Mouse (Mus musculus) central nervous system, embryonic 14 days (tissue): Measurements from ENCODE around the gene Olfr1427. TPM values are rescaled to one million over a fixed set of nuclear protein-coding genes. Genes with fewer than 3 reads are reported as not detected.

Experiments
- polyA plus RNA-seq: library from polyadenylated mRNA; depleted of rRNA; stranded (reverse); fragments of >200 nt; gene quantifications from 2 replicates; pipeline ENCODE4 v1.2.3, GENCODE M21; 2012; rRNA removed

The Olfr1427 gene
- not detected in 2 replicates for polyA plus RNA-seq

DNA sequence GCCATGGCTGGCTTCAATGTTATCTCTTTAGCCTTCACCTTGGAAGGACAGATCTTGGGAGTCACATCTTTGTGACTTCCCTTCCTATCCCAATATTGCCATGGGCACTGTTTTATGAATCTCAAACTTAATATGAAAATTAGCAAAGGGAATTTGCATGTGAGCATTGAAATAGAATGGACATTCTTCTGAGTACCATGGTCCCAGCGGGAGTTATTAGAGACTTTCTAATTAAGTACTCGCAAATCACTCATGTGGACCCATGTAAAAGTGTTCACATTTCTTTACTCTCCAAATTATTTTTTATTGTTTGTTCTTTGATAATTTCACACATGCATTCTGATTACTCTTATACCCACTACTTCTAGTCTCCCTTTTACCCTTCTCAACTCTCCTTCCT, at the start of gene Olfr1427:
TSS of gene Olfr1427 (minus strand) at position 101 of the 400 bp plus-strand sequence.

DNA sequence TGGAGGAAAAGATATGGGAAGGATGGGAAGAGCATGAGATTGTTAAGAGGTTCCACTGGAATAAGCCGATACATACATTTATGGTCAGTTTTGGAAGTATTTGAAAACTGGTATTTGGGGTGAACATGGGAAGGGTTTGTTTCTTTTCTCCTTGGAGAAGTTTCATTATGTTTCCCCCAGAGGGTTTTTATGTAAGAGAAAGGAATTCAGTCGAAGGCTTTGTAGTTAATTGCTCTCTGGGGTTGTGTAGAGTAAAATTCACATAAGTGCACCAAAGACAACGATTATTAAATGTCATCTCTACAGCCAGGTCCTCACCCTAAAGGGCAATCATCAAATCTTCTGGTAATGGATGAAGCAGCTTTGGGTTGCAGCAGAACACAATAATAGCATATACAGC, 20.0 kb upstream of the Olfr1427 start, which contains the start of gene Olfr76:
TSS of gene Olfr76 (minus strand) at position 101 of the 400 bp plus-strand sequence.

DNA sequence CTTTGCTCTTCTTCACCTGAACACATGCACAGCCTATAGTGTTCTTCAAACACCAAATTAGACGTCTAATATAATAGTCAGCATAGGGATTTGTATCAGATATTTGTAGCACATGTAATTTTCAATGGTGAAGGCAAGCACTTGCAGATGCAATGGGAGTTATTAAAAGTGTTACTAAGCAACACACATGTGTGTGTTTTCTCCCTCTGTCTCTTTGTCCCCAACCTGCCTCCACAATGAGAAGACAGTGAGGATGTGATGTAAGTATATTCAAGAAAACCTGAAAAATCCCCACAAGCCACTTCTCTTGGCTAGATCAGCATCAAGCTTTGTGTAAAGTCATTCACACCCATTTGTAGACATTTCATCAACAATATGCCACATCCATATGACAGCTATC, 12.7 kb upstream of the Olfr1427 start, which contains the start of gene Olfr1428:
TSS of gene Olfr1428 (minus strand) at position 101 of the 400 bp plus-strand sequence.

DNA sequence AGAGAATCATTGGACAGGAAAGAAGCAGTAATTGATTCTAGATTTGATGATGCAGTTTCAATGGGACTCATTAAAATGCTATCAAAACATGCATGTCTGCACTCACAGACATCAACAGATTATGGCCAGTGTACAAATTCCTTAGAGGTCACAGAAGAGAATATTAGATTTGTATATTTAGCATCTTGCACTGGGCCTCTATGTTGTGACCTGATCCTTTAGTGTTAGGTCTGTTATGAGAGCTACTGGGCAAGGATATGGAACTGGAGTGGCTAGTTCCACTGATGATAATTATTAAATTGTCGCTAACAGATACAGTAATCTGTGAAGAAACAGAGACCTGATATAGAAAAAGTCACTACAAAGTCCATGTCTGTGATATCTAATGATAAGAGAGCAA, 11.2 kb downstream of the Olfr1427 start, which contains the start of gene Olfr1426:
TSS of gene Olfr1426 (minus strand) at position 101 of the 400 bp plus-strand sequence.

DNA sequence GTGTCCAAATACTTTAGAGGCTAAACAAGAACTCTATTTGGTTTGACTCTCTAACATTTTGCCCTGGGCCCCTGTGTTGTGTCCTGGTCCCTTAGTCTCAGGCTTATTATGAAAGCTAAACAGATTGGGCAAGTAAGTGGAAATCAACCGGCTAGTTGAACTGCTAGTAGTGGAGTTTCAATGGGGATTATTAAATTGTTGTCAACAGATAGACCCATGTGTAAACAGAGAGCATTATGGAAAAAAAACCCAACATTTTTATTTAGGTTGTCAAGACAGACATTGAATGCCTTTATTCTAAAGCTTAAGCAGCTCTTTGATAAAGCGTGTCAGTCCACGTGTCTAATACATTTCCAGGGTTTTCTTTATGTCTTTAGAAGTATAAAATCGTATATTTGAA, 25.5 kb downstream of the Olfr1427 start, which contains the start of gene Olfr1425:
TSS of gene Olfr1425 (minus strand) at position 101 of the 400 bp plus-strand sequence.

DNA sequence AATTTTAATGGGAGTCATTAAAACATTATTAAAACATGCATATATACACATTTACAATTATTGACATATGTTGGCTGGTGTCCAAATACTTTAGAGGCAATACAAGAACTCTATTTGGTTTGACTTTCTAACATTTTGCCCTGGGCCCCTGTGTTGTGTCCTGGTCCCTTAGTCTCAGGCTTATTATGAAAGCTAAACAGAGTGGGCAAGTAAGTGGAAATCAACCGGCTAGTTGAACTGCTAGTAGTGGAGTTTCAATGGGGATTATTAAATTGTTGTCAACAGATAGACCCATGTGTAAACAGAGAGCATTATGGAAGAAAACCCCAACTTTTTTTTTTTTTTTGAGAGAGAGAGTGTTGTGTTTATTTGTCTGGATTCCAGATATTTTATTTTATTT, 40.6 kb downstream of the Olfr1427 start, which contains the start of gene Olfr1424:
TSS of gene Olfr1424 (minus strand) at position 101 of the 400 bp plus-strand sequence.

Other genes with a start within 250 kb of the Olfr1427 start
- gene Olfr1418, start 242.3 kb downstream of the Olfr1427 start, polyA plus RNA-seq, result not detected in 2 replicates
- gene Olfr1419, start 228.2 kb downstream of the Olfr1427 start, polyA plus RNA-seq, result 0.06 TPM in 1 of 2 replicates, not detected in the other
- not detected in 2 replicates for gene Olfr1420, start 216.8 kb downstream of the Olfr1427 start, polyA plus RNA-seq
- gene Patl1, start 190.9 kb downstream of the Olfr1427 start, polyA plus RNA-seq, result 31.4 and 33.7 TPM in 2 replicates
- 34.8 and 35.5 TPM in 2 replicates for gene Osbp, start 137.4 kb downstream of the Olfr1427 start, polyA plus RNA-seq
- not detected in 2 replicates for gene Olfr1423, start 62.0 kb downstream of the Olfr1427 start, polyA plus RNA-seq
- gene Olfr1424, start 40.7 kb downstream of the Olfr1427 start, polyA plus RNA-seq, result not detected in 2 replicates
- gene Olfr1425, start 25.6 kb downstream of the Olfr1427 start, polyA plus RNA-seq, result not detected in 2 replicates
- not detected in 2 replicates for gene Olfr1426, start 11.3 kb downstream of the Olfr1427 start, polyA plus RNA-seq
- gene Olfr1428, start 12.6 kb upstream of the Olfr1427 start, polyA plus RNA-seq, result not detected in 2 replicates
- not detected in 2 replicates for gene Olfr76, start 19.9 kb upstream of the Olfr1427 start, polyA plus RNA-seq
- gene Olfr1555-ps1, start 66.8 kb upstream of the Olfr1427 start, polyA plus RNA-seq, result not detected in 2 replicates
- not detected in 2 replicates for gene Olfr1431, start 97.3 kb upstream of the Olfr1427 start, polyA plus RNA-seq
- gene Olfr1432, start 129.3 kb upstream of the Olfr1427 start, polyA plus RNA-seq, result not detected in 2 replicates
- not detected in 2 replicates for gene Olfr262, start 138.3 kb upstream of the Olfr1427 start, polyA plus RNA-seq
- not detected in 2 replicates for gene Olfr235, start 157.7 kb upstream of the Olfr1427 start, polyA plus RNA-seq
- gene Olfr1434, start 176.5 kb upstream of the Olfr1427 start, polyA plus RNA-seq, result not detected in 2 replicates
- not detected in 2 replicates for gene Olfr1436, start 195.8 kb upstream of the Olfr1427 start, polyA plus RNA-seq
- not detected in 2 replicates for gene Olfr1437, start 221.8 kb upstream of the Olfr1427 start, polyA plus RNA-seq
- not detected in 2 replicates for gene Olfr1438-ps1, start 232.6 kb upstream of the Olfr1427 start, polyA plus RNA-seq